Mouse (Mus musculus) cerebellum, adult 8-10 months (tissue): Measurements from ENCODE around the gene Gab1.

Experiments
- DNase-seq: peaks from one replicate; pipeline ENCODE4 v3.0.0; 2022

The Gab1 gene

DNA sequence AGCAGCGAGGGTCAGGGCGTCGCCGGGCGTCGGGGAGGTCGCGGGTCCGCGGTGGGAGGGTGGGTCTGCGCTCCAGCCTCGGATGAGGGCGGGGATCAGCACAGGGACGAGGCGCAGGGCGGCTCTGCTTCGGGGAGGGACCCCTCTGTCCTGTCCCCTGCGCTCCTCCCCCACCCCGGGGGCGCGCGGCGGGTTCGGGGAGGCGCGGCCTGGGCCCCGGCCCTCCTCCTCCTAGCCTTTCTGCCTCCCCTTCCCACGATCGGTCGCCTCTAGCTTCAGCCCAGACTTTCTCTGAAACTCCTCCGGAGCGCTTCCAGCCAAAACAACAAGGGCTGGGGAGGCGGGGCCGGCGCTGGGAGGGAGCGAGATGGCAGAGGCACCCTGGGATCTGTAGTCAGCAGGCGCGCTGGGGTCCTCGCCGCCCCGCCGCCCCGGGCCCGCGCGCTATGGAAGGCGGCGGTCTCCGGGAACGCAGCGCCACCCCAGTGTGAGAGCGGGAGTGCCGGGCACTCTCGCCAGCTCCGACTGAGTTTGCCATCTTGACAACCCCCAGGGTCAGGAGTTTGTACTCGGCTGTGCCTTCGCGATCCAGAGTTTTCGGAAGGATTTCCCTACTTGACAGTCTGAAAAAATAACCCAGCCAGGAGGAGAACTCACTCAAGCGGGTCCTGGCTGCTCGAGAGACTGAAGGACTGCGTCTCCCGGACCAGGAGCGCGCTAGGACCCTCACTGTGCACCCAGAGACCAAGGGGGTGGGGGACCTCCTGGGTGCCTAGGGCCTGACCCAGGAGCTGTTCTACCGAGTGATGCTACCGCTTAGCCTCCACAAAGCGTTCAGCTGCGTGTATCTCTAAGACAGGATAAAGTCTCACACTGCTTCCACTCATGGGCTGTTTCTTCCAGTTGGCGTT, at the start of gene Gab1:
Gab1 (minus strand) TSS at position 324 of the 911 bp plus-strand sequence.
- DNase-seq = peak; percentile 48

DNA sequence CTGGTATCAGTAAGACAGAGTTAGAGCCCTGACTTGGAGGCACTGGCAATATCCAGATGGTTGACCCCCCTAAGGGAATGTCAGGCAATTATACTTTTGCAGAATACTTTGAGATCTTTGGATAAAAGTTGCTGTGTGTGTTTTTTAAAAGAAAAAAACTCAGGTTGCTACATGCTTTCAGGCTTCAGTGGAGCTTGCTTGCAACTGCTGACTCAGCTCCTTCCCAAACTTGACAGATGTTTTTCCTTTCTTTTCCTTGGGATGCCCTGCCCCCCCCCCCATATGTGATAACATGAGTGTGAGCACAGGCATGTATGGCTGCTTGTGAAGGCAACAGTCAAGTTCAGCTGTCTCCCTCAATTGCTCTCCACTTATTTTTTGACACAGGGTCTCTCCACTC, 48.5 kb upstream of the Gab1 start:
- DNase-seq = no peak

DNA sequence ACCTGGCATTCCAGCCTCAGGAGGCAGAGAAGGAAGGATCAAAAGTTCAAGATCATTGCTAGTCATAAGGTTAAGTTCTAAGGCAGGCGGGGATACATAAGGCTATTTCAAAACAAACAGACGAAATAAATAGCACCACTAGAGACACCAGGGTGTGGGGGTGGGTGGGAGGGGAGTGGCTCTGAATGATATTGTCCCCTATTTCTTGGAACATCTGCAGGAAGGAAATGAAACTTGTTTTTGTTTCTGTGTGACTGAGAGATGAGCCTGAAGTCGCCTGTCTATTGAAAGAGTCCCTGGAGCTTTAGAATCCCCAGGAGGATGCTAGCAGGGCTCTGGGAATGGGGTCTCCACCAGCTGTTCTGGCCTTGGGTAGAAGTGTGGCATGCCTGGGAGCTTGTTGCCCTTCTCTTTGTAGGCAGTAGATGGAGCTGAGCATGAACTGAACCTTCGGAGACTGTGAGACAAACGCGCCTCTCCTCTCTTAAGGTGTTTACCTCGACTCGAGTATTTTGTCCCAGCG, 43.5 kb upstream of the Gab1 start:
- no peak for DNase-seq

DNA sequence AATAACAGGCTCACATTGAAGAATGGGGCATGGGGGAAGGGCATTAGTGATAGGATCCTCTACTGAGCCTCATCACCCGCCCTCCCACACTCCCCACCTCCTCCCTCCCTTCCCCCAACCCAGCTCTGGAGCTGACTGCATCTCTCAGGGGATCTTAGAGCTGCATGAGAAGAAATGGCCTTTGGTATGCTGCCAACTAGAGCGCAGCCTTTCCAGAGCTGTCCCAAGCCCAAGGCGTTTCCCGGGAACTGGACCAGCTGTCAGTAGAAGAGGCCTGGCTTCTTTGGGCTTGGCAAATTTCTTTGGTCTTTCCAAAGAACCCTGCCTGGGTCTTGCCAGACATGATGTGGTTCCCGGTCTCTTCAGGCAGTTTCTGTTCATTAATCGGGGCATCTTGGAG, 42.3 kb upstream of the Gab1 start:
- DNase-seq = peak; percentile 11

DNA sequence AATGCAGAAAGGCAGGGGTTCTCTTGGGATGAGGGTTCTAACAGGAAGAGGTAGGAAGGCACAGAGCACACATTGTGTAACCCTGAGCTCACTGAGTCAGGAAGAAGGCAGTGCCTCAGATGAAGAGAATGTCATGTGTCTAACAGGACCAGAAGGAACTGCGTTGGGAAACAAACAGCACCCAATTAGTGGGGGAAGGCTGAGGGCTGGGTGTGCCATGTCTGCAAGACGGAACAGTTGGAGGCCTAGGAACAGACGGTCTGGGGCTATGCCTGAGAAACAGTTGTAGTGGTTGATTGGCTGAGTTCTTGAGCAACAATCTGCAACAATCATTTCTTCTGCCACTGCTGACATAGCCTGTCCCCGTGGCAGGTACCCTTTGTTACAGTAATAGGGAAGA, 38.8 kb upstream of the Gab1 start:
- no peak for DNase-seq

DNA sequence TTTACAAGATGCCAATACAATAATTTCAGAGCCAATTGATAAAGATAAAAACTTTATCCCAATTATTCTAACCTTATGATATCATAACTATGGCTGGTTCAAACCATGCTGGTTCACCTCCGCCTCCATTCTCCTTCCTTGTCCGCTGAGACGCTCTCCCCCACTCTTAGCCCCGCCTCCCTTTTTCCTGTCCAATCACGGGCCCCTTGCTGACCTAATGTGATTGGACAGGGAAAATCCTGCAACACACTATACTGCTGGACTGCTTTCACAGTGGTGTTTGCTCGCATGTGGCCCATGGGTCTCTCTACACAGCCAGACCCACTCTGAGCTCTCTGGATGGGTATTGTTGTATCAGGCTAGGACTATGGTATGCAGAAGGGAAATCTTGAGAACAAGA, 38.2 kb upstream of the Gab1 start:
- DNase-seq = no peak

DNA sequence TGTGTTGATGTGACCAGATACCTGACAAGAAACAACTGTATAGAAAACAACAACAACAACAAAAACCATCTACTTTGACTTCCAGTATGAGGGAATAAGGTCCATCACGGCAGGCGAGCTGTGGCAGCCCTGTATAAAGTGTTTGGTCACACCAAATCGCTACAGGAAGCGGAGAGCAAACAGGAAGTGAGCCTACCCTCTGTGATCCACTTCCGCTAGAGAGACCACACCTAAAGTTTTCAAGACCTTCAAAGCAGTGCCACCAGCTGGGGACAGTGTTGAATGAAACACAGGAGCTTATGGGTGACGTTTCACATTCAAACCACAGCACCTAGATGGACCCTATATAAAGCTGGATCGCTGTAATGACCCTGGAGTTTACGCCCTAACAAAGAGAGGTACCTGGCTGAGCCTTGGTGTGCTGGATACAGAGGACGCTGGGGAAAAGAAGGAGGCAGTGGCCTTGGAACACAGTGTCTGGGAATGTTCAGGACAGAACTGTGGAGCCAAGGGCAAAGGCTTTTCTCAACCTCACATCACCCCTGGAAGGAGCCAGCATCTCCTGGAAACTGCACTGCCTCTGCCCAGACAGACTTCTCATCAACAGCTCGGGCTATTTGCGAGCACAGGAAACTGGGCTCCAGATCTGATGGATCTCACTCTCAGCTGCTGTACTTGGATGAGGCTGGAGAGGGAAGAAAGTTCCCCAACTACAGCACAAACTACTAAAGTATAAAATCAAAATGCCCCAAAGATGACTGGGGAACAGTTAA, 36.3 kb upstream of the Gab1 start:
- no peak for DNase-seq

DNA sequence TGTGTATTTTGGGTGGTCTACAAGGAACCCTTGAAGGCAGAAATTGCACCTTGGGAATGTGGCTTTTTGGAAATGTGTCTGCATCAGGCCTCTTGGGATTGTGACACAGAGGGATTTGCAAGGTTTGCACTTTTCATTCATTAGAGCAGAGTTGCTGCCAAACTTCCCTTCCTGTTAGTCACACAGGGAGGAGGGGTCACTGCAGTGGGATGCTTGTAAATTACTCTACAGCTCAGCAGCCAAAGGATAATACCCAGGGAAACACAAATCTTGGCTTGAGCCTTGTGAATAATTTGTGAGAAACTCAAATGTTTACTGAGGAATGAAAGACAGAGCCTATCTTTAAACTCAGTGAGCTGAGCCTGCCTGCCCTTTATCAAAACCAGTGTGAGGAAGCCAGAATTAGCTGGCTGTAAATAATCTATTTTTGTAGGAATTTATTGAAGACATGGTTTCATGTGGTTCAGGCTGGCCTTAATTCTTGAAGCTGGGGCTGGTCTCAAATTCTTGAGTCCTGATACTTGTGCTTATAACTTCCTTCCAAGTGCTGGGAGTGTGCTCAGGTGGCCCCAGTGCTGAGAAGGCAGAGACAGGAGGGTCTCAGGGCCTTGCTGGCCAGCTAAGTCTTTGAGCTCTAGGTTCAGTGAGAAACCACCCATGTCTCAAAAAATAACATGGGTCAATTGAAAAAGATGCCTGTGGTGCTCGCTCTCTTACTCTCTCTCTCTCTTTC, 32.9 kb upstream of the Gab1 start:
- no peak for DNase-seq

DNA sequence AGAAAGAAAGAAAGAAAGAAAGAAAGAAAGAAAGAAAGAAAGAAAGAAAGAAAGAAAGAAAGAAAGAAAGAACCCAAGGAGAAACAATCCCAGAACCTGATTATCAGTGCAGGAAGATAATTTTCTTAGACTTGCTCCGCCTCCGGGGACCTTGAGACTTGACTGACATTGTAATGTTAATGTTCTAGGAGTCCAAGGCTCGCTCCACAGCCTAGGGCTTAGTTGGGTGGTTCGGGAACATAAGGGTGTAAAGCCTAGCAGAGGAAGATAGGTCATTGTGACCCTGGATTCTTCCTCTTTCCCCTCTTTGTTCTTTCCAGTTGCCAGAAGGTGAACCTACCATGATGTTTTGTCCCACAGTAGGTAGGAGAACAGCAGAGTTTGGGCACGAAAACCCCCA, 31.1 kb upstream of the Gab1 start:
- no peak for DNase-seq

DNA sequence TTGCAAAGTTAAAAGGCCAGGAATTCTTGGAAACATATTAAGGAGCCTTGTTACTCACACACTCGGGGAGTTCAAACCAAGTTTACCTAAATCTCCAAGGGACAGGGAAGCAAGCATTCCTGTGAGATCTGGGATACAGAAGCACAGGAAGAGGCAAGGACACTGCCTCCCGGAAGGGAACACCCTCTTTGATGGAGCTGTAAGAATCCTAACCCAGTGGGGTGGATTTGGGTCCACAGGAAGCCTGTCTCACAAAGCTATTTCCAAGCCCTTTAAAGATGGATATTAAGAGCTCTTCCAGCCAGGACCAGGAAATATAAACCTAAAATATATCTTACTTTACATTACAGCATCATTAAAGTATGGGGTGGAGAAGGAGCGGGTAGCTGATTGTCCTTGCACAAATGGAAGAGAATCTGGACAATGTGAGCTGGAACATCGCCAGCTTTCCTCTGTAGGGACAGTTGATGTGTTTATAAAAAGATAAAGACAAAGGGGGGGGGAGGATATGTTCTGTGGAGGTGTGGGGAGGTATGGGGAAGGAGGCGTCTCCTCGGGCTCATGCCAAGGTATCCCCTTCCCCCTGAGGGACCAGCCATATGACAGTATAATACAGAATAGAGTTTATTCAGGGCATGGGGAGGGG, 28.1 kb upstream of the Gab1 start:
- DNase-seq = no peak

DNA sequence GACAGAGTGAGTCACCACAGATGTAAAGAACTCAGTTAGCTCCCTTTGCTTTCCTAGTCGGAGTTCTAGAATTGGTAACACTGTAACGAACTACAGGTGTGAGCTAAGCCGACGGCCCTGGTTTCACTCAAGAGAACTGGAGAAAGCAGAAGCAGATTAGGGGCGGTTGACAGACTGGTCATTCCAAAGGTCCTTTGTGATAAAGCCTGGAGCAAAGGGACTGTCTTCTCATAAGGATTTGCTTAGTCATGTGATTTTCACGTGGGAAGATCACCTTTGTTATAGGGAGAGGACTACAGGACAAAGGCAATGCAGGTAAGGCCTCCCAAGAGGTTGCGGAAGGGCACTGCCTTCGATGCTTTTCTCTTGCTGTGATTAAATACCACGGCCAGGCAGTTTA, 22.0 kb upstream of the Gab1 start:
- DNase-seq = no peak

DNA sequence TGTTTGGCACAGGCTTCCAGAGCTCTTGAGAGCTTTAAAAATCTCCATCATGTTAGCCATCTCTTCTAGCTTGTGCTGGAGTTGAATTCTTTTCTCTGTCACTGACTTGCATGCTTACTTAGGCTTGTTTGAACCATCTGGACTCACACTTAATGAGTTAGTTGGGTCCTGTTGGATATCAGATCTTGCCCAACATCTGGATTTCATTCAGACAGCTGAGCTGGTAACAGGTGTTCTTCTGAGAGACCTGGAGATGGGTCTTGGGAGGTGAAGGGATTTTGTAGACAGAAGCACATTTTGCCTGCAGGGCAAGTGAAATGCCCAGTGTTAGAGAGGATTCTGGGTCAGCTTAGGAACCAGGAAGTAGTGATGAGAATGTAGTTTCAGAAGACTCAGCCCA, 19.0 kb upstream of the Gab1 start:
- DNase-seq = no peak

DNA sequence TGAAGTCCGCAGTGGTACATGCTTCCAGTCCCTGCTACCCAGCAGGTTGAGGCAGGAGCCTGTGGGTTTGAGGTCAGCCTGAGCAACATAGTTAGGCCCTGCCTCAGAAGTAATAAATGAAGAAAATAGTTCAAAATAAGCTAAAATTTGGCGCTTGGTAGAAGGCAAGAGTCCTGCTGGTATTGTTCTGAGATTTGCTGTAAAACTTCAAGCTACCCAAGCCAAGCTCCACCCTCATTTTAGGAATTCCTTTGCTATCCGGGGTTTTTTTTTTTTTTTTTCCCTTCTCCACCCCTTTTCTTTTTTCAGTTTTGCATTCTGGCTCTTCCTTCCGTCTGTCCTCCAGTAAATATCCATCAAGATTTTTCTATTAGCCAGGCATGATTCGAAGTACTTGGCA, 15.7 kb upstream of the Gab1 start:
- no peak for DNase-seq

DNA sequence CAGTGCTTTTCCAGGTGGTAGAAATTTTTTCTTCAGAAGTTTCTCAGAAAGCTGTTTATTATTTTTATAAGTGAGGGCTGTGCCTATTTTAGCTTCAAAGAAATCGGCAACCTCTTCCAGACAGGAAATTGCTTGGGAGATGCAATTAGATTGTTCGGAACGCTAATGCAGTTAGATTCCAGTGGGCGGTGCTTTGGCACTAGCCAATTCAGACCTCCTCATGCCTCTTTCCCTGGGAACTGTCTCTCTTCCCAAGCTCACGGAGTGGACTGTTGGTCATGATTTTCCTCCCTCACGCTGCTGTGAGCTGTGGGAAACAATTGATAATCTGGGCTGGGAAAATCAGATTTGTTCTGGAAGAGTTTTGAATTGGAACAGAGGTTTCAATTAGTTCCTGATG, 15.1 kb upstream of the Gab1 start:
- DNase-seq = no peak

DNA sequence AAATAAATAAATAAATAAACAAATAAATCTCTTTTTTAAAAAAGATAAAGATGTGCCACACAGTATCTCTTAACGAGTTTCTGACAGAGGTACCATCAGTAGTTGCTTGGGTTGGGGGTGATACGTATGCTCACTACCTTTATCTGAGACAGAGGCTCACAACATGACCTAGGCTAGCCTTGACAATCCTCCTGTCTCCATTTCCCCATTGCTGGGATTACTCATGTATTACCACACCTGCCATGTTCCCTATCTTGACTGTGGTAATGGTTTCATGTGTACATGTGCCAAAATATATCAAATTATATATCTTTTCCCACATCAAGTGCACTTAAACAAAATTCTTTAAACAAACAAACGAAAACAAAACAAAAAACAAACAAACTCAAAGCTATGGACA, 14.2 kb upstream of the Gab1 start:
- no peak for DNase-seq

DNA sequence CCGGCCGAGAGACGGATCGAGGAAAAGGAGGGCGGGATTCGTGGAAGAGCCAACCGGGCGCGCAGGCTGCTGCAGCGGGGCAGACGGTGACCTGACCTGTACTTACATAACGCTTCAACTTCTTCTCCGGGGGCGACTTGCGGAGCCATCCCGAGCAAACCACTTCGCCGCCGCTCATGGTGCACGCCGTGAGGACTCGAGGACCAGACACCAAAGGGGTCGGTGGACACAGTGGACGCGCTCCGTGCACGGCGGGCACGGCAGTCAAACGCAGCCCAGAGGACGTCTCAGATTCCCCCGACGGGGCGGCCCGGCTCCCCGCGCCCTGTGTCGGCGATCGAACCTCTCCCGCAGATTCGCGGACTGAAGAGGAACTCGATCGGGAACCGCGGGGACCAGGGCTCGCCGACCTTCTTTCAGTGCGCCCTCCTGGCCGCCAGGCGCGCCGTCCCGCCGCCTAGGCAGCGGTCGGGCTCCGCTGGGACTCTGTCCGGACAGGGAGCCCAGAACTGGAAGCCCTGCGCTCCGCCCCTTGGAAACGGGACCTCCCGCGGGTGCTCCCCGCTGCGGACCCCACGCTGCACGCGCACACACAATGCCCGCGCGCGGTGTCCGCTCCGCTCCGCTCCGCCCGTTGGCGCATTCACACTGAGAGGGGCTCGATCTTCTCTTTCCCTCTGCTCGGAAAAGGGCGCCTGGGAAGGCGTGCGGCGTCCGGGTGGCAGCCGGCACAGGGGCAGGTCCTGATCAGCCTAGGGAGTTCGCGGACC, 708 bp downstream of the Gab1 start:
- peak; percentile 43 for DNase-seq

DNA sequence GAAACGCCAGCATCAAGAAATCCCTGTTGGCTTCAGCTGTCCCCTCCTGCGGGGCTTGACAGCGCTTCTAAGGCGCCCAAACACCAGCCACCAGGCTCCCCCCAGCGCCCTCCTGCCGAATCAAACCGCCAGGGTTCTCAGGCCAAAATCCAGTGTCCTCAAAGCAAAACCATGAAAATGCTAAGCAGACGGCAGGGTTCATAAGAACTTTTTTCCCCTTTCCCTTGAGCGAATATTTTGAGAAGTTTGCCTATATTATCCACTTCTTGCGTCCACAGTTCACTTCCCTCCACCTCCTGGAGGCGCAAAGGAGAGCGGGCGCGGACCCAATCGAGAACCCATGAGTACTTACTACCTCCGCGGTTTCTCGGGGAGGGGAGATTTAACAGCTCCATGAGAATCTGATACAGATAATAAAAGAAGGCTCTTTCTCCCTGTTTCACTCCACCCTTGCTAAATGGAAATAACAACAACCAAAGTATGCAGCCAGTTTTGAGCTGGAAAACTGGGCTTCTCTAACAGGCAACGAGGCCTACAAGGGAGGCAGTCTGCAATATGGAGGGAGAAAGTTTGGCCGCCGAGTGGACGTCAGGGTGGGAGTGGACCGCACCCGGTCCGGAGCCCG, 1.4 kb downstream of the Gab1 start:
- no peak for DNase-seq

DNA sequence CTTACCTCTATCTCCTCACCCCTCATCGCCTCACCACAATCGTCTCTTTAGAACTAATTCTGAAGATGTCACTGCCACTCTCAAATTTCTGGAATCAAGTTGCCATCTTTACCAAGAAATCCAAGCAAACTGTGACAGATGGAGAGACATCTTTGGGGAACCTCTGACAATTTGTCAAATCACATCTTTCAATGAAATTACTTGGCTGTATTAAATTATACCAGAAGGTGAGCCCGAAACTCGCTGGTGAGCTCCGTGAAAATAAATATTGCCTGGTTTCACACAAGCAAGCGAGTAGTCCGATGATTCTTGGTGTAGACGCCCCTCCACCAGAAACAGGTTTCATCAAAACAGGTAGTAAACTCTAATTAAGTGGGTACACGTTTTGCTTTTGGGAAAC, 2.2 kb downstream of the Gab1 start:
- no peak for DNase-seq

DNA sequence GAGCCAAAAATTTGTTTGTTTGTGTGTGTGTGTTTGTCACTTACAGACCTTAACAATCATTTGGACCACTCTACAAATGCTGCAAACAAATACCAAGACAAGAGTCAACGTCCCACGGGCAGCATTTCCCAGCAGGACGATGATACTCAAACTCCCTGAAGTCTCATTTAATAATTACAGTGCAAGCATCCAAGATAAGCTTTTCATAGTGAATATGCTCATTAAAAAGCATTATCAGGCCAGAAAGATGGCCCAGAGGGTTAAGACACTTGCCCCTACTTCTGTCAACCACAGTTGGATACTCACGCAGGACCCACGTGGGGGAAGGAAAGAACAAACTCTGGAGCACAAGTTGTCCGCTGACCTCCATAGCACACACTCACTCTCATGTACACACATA, 4.8 kb downstream of the Gab1 start:
- DNase-seq = no peak

DNA sequence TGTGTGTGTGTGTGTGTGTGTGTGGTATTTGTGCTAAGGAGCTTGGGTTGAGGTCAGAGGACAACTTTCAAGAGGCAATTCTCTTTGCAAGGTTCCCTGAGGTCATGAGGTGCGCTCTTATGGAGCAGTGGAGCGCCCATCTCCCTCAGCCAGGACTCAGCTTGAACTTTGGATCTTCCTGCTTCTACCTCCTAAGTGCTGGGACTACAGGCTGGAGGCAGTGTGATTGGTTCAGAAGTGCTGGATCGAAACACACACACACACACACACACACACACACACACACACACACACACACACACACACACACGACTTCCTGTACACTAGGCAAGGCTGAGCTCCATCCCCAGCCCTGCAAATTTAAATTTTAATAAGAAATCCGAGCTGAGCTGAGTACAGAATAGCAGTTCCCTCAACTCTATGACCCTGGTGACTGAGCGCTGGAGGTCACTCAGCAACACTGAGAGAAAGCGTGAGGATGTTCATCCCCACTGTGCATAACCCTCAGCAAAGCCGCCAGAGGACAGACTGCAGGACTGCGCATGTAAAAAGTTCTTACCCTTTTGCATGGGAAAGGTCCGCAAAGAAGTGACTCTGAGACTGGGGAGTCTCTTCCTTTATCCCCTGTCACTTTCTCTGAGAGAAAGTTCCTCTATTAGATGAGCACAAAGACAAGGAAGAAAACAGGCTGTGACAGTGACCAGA, 6.4 kb downstream of the Gab1 start:
- DNase-seq = no peak

DNA sequence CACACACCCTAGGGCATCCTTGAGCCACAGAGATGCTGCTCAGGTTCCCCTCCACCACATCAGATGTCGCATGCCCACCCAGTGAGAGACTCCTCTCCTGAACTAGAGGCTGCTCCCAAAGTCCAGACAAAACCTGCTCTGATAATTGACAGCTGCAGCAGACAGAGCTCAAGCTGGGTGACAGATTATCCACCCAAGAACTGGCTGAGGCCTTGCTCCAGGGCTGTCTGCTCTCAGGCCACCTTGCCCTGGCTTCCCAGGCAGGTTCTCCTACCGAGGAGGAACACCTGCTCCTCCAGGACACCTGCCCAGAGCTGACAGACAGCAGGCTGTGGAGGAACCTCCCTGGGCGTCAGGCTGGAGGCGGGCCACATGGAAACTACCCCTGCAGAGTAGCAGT, 7.6 kb downstream of the Gab1 start:
- DNase-seq = peak; percentile 83
